Mouse (Mus musculus) kidney, adult 2 months (tissue): ENCODE measurements around the gene A630073D07Rik.
"Not testable (repeated sequence)": the region's sequence is repeated elsewhere in the genome, so short reads cannot be mapped to it uniquely, and the experiment has no call there.

Source experiments
- CTCF ChIP-seq: fragments of 200-500 bp; conservative IDR thresholded peaks from 2 replicates; pipeline ENCODE4 v1.5.1; 2011; ENCODE audit warnings: low read depth, mild to moderate bottlenecking, control low read depth, low read length, moderate library complexity, mixed read lengths; ENCODE audit not compliant: insufficient read depth, insufficient read length
- POLR2A ChIP-seq: fragments of 200-500 bp; IDR thresholded peaks from one replicate; pipeline ENCODE4 v1.6.1; 2011; ENCODE audit warnings: low read depth, low read length, control low read depth

GRCm38 (mm10) chr6:132691596-132691995 lies 40.3 kb upstream of the A630073D07Rik start:
- TF ChIP-seq CTCF, POLR2A: not testable (repeated sequence)
